Mouse (Mus musculus) limb, embryonic 13.5 days (tissue): ENCODE data around the gene Gm7929. TPM values are rescaled to one million over a fixed set of nuclear protein-coding genes. Genes with fewer than 3 reads are reported as not detected.
"Not testable (repeated sequence)": the region's sequence is repeated elsewhere in the genome, so short reads cannot be mapped to it uniquely, and the experiment has no call there.

Experiments
- ATAC-seq: fragments of 200-750 bp; cut with Nextera tagmentation; 2 replicates; pipeline ENCODE4 v1.8.0; 2017; ENCODE audit warnings: low read depth, moderate number of reproducible peaks, moderate TSS enrichment; ENCODE audit not compliant: low FRiP score
- H3K27ac ChIP-seq: fragments of 300-500 bp; sonication (generic); 2 replicates; pipeline ENCODE4 v1.5.1; 2015; ENCODE audit warnings: inconsistent platforms, mild to moderate bottlenecking, moderate library complexity
- H3K27me3 ChIP-seq: fragments of 300-500 bp; sonication (generic); 2 replicates; pipeline ENCODE4 v1.6.1; 2015; ENCODE audit warnings: mild to moderate bottlenecking, inconsistent platforms
- H3K36me3 ChIP-seq: fragments of 300-500 bp; sonication (generic); 2 replicates; pipeline ENCODE4 v1.6.1; 2015; ENCODE audit warnings: inconsistent platforms, mild to moderate bottlenecking, moderate library complexity
- H3K4me1 ChIP-seq: fragments of 300-500 bp; sonication (generic); 2 replicates; pipeline ENCODE4 v1.6.1; 2015; ENCODE audit warnings: inconsistent platforms
- H3K4me2 ChIP-seq: fragments of 300-500 bp; sonication (generic); replicated peaks from 2 replicates; pipeline ENCODE4 v1.6.1; 2015; ENCODE audit warnings: inconsistent platforms, mild to moderate bottlenecking, moderate library complexity
- H3K4me3 ChIP-seq: fragments of 300-500 bp; sonication (generic); 2 replicates; pipeline ENCODE4 v1.5.1; 2015; ENCODE audit warnings: moderate library complexity, mild to moderate bottlenecking, inconsistent platforms
- H3K9ac ChIP-seq: fragments of 300-500 bp; sonication (generic); 2 replicates; pipeline ENCODE4 v1.6.1; 2015; ENCODE audit warnings: mild to moderate bottlenecking, inconsistent platforms
- H3K9me3 ChIP-seq: fragments of 300-500 bp; sonication (generic); 2 replicates; pipeline ENCODE4 v1.6.1; 2016; ENCODE audit warnings: inconsistent platforms
- WGBS: fragments of 180-500 bp; shearing (Covaris S2); methylation state at CpG from one replicate; pipeline ENCODE4 v1.1.7; 2015; 5-methylcytosine and 5-hydroxymethylcytosine counted together
- polyA plus RNA-seq: library from polyadenylated mRNA; unstranded; fragments of >200 nt; fragmentation: Nextera tagmentation; extraction: Ambion mirVana; gene quantifications from 2 replicates; pipeline ENCODE4 v1.2.1, GENCODE M21; 2015

The Gm7929 gene
- polyA plus RNA-seq, result not detected in 2 replicates

GRCm38 (mm10) chr14:41750514-41750913, at the start of gene Gm7929:
Gene Gm7929, minus strand, starts transcription at chr14:41750614.
- not testable (repeated sequence) for H3K9ac ChIP-seq, H3K27ac ChIP-seq, H3K9me3 ChIP-seq, ATAC-seq, H3K27me3 ChIP-seq, H3K36me3 ChIP-seq, H3K4me3 ChIP-seq, H3K4me1 ChIP-seq, H3K4me2 ChIP-seq
- WGBS, result 67% methylated on average over 1 of the region's 1 CpGs

DNA sequence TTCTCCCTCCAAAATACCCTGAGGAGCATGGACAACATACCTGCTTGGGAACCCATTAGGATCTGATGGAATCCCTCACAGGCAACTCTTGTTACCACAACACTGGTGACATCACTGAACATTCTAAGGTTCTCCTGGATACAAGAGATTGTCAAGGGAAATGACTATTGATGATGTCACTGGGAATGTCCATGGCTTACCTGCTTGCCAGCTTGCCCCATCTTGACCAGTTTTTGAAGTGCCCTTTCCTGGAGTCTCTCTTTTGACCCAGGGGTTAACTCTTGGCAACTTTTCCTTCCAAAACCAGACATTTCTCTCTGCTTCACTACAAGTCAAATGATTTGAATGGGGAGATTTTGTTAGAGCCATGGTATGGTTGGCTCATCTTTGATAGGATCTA, 21.9 kb upstream of the Gm7929 start, which contains the start of gene Gm47189:
Gm47189 (minus strand) TSS at position 101 of the 400 bp plus-strand sequence.
- not testable (repeated sequence) for H3K4me3 ChIP-seq, H3K9me3 ChIP-seq, ATAC-seq, H3K9ac ChIP-seq, H3K27ac ChIP-seq, H3K4me2 ChIP-seq, H3K36me3 ChIP-seq, H3K4me1 ChIP-seq, H3K27me3 ChIP-seq

DNA sequence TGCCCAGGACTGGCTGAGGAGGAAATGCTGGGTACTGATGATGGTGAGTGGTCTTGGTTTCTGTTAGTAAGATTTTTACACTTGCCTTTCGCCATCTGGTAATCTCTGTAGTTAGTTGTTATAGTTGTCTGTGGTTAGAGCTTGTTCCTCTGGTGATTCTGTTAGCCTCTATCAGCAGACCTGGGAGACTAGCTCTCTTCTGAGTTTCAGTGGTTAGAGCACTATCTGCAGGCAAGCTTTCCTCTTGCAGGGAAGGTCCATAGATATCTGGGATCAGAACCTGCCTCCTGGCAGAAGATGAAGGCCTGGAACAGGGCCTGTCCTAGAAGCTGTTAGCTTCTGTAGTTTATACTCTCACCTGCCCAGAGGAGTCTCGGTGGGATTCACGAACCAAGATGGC, 5.5 kb upstream of the Gm7929 start:
- not testable (repeated sequence) for ATAC-seq, H3K9ac ChIP-seq, H3K4me1 ChIP-seq, H3K36me3 ChIP-seq, H3K27me3 ChIP-seq, H3K9me3 ChIP-seq, H3K27ac ChIP-seq, H3K4me3 ChIP-seq, H3K4me2 ChIP-seq
- WGBS, result 82% methylated on average over 2 of the region's 3 CpGs

DNA sequence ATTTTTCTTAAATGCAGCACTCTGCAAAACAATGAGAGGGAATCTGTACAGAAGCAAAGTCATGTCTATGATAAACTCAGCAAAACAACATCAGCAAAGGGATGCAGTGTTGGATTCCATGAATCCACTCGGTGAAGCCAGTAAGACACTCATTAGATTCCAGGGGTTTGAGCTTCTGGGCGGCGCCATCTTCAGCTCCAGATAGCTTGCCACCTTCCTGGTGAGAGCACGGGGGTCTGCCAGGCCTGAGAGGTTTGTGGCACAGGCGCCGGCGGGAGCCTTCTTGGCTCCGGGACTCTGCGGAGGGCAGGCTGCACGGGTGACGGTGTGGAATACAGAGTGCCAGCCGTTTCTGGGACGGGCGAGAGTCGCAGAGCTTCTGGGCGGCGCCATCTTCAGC, 27.0 kb downstream of the Gm7929 start:
- not testable (repeated sequence) for H3K27me3 ChIP-seq, H3K4me1 ChIP-seq, H3K9ac ChIP-seq, H3K9me3 ChIP-seq, H3K4me2 ChIP-seq, H3K36me3 ChIP-seq, H3K4me3 ChIP-seq, H3K27ac ChIP-seq, ATAC-seq
- WGBS, result 68% methylated on average over 17 of the region's 17 CpGs

- H3K27ac ChIP-seq, ATAC-seq, H3K27me3 ChIP-seq, H3K4me2 ChIP-seq, H3K9ac ChIP-seq, H3K4me3 ChIP-seq, H3K9me3 ChIP-seq, H3K36me3 ChIP-seq, H3K4me1 ChIP-seq: not testable (repeated sequence)
- 86% methylated on average over 1 of the region's 1 CpGs for WGBS
Measured at GRCm38 (mm10) chr14:41717180-41717579, 33.2 kb downstream of the Gm7929 start.

- H3K4me3 ChIP-seq, H3K27ac ChIP-seq, H3K4me1 ChIP-seq, ATAC-seq, H3K36me3 ChIP-seq, H3K27me3 ChIP-seq, H3K9me3 ChIP-seq, H3K9ac ChIP-seq, H3K4me2 ChIP-seq: not testable (repeated sequence)
- WGBS, result no CpG with 5 or more reads among the region's 3 CpGs
Measured at GRCm38 (mm10) chr14:41701785-41702184, 48.6 kb downstream of the Gm7929 start, which contains the start of gene Gm8068. Gene Gm8068, minus strand, starts transcription at chr14:41701885.

Other genes with a start within 250 kb of the Gm7929 start
- gene Gm7970, start 195.0 kb downstream of the Gm7929 start, polyA plus RNA-seq, result not detected in 2 replicates
- not detected in 2 replicates for gene 1700049E17Rik2, start 177.4 kb downstream of the Gm7929 start, polyA plus RNA-seq
- not detected in 2 replicates for gene Gm3072, start 126.0 kb downstream of the Gm7929 start, polyA plus RNA-seq
- gene Gm3676, start 104.1 kb downstream of the Gm7929 start, polyA plus RNA-seq, result not detected in 2 replicates
- gene Gm8068, start 48.7 kb downstream of the Gm7929 start, polyA plus RNA-seq, result not detected in 2 replicates
- gene Gm47189, start 21.8 kb upstream of the Gm7929 start, polyA plus RNA-seq, result not detected in 2 replicates
- not detected in 2 replicates for gene Gm7980, start 156.7 kb upstream of the Gm7929 start, polyA plus RNA-seq
- not detected in 2 replicates for gene 1700049E17Rik1, start 174.3 kb upstream of the Gm7929 start, polyA plus RNA-seq
- gene 1700024B05Rik, start 193.4 kb upstream of the Gm7929 start, polyA plus RNA-seq, result not detected in 2 replicates
- not detected in 2 replicates for gene Gm6401, start 217.3 kb upstream of the Gm7929 start, polyA plus RNA-seq
- not detected in 2 replicates for gene Gm3543, start 232.7 kb upstream of the Gm7929 start, polyA plus RNA-seq